Mouse (Mus musculus) cerebellum, adult 18-20 months (tissue): ENCODE measurements at regions not wholly inside any gene's neighbourhood (a gene's known extent, or its start where the extent isn't known, plus 50 kb on each side); places are given as distances from the start of the nearest gene placed in this dataset.

Source experiments
- DNase-seq, 2 experiments: peaks; one replicate each; pipeline ENCODE4 v3.0.0; 2021

DNA sequence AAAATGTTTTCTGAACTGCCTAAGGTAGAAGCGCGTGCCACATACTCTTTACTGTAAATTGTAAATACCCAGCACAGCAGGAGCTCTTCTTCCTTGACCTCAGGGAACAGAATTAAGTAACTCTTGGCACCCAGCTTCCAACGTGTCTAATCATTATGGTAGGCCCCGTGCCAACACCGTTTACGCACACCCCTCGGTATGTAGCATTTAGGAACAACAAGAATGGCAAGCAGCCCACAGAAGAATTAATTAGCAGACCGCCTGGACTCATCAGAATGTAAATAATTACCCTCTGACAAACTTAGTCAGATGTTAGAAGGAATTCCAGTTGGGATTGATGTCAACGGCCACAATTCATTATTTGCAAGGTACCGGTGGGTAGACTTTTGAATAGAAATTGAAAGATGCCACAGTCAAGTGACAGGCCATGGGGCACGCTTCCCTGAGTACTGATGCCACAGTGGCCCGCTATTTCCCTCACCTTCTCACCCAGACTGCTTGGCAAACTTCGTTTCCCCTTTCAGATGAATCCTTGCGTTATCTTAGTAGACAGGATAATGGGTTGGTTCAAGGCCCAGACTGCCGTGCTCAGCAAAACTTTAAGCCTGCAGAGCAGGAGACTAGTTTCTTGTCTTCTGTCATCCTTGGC is 81.2 kb upstream of the Galnt5 start:
- DNase-seq, result no peak

DNA sequence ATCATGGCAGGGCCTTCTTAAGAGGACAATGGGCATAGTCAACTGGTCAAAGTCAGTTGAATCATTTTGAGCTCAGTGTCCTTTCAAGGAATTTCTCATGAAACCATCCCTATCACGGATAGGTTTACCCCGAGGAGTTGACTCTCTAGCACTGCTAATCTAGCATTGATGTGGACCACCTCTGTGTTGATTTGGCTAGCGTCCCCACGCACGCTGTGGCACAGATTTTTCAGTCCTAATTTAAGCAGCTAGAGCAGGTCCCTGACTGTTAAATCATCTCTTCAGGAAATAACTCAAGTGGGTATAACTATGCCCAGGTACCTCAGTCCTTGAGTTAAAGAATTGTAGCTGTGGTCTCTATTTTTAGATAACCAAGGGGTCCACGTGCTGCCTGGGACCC is 80.0 kb upstream of the Galnt5 start:
- DNase-seq, result no peak

DNA sequence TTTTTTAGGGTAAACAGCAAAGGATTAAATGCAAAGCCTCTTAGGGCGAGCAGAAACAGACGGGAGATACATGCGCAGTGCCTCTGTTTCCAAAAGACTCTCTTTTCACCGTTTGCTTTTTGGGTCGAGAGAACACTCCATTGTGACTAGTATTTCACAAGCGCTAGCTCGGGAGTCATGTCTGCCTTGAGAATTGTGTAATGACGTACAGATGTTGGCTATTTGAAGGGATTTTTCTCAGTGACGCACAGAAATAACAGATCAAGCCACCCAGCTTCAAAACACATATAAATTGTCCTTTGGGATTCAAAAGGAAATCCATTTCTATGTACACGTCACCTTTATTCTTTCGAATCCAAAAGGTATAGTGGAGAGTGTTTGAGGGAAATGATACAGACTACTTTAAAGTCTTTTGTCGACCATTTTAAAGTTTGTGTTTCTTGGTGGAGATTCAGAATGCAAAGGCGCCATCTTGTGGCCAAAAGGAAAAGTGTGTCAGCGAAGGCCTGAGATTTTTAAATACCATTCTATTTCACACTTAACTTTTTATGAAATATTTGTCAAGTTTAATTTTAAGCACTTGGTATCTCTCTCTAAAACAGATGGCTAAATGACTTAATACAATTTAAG is 78.5 kb upstream of the Galnt5 start:
- DNase-seq, result peak; percentile 37 to 68

DNA sequence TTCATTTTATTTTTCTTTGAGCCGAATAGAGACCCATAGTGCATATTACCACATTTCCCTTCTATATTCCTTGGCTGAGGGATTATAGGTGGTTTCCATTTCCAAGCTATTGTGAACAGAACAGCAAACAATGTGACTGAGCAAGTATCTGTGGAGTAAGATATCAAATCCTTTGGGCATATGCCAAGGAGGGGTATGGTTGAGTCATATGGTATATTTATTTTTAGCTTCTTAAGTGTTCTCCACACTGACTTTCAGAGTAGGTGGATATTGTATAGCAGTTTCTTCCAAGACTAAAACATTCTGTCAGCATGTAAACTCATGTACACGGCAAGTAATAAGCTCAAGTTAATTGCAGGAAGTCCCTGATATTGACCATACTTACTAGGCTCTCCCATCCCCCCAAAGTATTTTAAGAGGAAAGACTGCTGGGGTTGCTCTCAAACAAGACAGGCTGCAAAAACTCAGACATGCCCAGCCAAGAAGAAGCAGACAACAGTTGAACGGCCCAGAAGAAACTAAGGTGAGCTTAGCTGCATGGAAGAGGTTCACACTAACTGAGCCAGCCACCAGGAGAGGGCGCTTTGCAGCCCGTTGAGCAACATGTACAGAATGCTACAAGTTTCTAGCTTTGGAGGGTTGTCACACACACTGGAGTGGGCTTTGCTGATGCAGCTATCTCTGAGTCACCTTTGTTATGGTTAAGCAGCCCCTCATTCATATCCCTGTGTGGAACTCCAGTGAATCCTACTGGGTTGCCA is 63.4 kb upstream of the Galnt5 start:
- DNase-seq, result no peak
